Mouse (Mus musculus): ENCODE measurements around the gene Tead2. TPM values are rescaled to one million over a fixed set of nuclear protein-coding genes. Genes with fewer than 3 reads are reported as not detected.
"Not testable (repeated sequence)": the region's sequence is repeated elsewhere in the genome, so short reads cannot be mapped to it uniquely, and the experiment has no call there.

Gene Tead2
- polyA plus RNA-seq, 1 experiment from 2014 or later: 5.1 TPM

DNA sequence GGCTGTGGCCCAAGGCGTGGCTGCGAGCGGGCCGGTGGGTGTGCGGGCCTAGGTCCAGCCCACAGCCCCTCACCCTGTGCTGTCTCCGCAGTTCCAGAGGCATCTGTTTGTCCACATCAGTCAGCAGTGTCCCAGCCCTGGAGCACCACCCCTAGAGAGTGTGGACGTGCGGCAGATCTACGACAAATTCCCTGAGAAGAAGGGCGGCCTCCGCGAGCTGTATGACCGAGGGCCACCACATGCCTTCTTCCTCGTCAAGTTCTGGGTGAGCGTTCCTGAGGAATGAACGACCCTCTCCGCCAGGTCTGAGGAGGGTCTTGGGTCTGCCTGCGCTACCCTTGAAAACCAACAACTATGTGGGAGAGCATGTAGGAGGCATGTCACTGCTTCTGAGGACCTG lies 13.0 kb downstream of the Tead2 start:
- DNase-seq (ENCODE audit: low spot score): no peak

DNA sequence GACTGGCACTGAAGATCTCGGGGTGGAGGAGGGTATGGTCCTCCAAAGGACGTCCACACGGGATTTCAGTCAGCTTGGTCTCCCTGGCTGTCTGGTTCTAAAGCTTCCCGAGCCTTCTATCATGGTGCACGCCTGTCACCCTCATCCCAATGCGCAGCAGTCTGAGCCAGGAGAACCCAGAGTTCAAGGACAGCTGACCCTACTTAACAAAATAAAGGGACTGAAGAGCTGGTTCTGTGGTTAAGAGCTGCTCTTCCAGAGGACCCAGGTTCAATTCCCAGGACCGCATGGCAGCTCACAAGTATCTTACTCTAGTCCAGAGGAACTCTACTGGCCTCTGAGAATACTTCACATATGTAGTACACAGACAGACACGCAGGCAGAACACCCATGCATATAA lies 13.5 kb downstream of the Tead2 start:
- no peak for DNase-seq (ENCODE audit: low spot score)

DNA sequence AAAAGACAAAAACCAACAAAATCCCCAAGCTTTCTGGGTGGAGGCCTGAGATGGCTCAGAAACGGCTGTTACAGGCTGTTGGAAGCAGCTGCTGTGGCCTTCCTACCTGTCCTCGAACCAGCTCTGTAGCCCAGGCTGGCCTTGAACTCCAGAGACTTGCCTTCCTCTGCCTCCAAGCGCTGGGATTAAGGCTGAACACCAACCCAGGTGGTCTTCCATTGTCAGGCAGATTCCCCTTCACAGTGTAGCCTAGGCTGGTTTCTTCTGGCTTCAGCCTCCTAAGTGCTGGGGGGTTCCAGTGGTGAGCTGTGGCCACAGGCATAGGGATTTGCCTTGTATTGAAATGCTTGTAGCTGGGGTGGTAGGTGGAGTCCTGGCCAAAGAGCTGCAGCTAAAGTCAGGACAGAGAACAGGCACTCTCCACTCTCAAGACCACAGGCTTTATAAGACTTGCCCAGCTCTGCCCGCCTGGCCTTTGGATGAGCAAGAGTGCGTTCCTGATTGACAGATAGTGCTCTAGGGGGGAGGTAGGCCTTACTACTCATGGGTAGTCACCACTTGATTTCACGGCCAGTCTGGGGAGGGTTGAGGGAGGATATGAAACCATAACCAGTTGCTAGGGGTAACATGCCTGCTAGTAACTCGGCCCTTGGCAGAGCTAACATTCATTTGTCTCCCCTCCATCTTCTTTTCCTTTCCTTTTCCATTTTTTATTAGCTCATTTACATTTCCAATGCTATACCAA lies 14.1 kb downstream of the Tead2 start:
- no peak for DNase-seq (ENCODE audit: low spot score)

DNA sequence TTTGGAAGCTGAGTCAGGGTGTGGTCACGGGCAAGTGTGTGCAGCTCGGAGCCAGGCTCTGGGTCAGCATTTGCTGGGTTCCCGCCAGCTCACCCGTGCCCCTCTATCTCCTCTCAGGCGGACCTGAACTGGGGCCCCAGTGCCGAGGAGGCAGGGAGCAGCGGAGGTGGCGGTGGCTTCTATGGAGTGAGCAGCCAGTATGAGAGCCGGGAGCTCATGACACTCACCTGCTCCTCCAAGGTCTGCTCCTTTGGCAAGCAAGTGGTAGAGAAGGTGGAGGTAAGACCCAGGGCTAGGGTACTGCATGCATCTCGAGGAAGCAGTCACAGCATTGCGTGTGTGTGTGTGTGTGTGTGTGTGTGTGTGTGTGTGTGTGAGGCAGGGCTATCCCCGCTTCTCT lies 15.6 kb downstream of the Tead2 start:
- no peak for DNase-seq (ENCODE audit: low spot score)

DNA sequence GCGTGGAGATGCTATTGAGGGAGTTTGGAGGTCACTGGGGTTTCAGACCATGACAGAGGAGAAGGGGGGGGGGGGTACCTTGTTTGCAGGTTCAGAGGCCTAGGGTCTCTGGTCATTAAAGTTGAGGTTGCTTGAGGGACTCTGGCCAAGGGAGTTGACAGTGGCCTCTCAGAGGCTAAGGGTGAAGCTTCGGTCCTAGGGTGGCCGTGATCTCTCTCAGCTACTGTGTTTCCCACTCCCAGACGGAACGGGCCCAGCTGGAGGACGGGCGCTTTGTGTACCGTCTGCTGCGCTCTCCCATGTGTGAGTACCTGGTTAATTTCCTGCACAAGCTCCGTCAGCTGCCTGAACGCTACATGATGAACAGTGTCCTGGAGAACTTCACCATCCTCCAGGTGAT lies 16.4 kb downstream of the Tead2 start:
- DNase-seq (ENCODE audit: low spot score): no peak

GRCm38 (mm10) chr7:45232716-45233465 lies 17.3 kb downstream of the Tead2 start:
- no peak for DNase-seq (ENCODE audit: low spot score)

- no peak for DNase-seq (ENCODE audit: low spot score)
These were observed 18.2 kb downstream of the Tead2 start for GRCm38 (mm10) chr7:45233580-45234332.

DNA sequence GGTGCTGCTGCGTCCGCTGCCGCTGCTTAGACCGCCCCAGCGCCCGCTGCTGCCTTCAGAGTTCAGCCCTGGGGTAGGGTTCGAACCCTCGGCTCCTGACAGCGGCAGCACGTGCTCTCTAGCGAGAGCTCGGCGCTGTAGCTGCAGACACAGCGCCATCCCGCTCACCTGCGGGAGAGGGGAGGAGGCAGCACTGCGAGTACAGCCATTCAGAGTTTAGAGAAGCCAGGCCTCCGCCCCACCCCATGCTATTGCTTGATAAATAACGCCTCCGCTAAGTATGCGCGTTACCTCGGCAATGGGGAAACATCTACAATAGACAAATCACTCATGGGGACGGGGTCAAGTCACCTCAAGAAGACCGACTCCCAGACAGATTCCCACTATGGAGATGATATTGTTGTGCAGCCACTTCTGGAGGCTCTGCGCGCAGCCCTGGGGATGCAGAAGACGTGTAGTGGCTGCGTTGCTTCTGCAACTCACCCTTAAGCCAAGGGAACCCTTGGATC lies 18.8 kb downstream of the Tead2 start:
- DNase-seq (ENCODE audit: low spot score): no peak

- DNase-seq (ENCODE audit: low spot score): no peak
These were observed 19.5 kb downstream of the Tead2 start for GRCm38 (mm10) chr7:45234922-45235571.

DNA sequence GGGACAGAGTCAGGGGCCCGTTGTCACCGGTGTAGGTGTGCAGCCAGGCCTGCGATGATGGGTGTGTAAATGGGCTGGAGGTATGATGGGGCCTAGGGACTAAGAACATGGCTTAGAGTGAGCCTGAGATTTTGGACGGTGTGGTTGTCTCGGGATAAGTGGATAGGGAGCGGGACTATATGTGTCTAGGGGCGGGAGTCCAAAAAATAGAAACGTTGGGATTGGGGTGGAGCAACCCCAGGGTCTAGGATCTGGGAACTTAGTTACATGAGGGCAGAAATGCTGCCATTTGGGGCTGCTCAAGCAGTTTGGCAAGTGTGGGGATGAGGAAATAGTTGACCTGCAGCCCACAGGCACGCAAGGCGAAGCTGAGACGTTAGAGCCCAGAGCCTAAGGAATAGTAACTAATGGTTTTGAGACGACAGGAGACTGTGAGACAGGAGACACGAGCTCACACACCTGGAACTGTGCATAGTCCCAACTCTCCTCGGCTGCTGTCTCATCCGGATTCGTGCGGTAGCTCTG lies 20.2 kb downstream of the Tead2 start:
- no peak for DNase-seq (ENCODE audit: low spot score)

DNA sequence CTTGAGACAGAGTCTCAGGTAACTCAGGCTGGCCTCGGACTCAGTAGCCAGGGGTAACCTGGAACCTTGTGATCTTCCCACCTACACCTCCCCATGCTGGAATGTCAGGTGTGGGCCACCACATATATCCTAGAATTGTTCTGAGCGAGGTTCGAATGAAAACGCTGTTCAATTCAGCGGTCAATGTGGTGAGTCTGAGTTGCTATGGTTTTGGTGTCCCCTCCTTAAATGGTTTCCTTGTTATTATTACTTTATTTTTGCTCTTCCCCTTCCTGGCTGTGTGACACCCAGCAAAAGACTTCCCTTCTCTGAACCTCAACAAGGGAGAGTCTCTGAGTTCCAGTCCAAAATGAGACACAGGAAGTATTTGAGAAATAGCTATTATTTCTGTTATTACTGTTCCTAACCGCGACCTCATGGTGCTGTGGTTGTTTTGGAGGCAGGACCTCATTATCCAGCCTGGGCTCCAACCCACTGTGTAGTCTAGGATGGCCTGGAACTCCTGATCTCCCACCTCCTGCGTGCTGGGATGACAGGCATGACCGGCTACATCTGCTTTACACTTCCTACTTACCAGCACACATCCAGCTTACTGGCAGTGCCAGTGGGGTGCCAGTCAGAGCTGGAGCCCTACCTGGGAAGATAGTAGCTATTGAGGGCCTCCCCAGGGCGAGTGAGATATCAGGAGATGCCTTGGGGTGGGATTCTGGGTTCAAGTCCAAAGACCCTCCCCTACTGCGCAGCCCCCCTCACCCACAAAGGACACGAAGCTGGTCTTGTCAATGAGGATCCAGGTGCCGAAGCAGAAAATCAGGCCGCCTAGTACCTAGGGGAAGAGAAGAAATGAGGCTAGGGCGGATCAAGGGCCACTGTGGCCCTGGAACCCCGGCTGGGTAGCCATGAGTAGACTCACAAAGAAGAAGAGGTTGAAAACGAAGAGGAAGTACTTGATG lies 22.5 kb downstream of the Tead2 start:
- no peak for DNase-seq (ENCODE audit: low spot score)

GRCm38 (mm10) chr7:45238723-45239496 lies 23.4 kb downstream of the Tead2 start, which contains the start of gene Cd37:
Gene Cd37, minus strand, starts transcription at chr7:45239115.
- DNase-seq (ENCODE audit: low spot score): peak; percentile 86

- no peak for DNase-seq (ENCODE audit: low spot score)
These were observed 24.6 kb downstream of the Tead2 start for GRCm38 (mm10) chr7:45240109-45240508.

DNA sequence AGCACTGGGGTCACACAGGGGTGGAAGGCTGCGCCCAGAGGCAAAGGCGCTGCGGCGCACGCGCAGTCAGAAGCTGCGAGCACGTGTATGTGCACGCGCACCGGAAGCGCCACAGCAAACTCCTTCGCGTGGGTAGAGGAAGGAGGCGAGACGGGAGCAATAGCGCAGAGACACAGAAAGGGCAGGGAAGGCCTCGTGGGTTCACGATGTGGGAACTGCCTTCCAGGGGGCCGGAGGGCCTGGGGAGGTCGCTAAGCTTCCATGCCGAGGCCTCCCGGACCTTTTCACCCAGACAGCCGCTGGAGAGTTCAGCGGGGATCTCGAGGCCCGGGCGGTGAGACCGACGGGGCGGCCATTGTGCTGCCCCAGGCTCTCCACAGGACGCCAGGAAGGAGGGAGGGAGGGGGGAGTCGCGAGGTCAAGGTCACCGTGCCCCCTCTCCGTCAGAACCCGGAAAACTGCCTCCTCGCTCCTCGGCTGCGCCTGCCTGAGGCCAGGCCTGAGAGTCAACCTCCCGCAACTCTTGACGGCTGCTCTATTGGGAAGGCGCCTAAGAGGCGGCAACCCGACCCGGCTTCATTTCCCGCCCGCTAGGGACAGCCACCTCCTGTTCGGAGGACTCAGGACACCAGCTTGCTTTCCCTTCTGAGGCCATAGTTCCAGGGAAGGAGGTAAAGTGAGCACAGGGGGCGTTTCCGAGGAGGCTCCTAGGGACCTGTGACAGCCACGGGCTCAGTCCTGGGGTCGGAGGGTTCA lies 25.3 kb downstream of the Tead2 start, which contains the start of gene Slc6a16:
TSS of gene Slc6a16 (plus strand) at position 453 of the 756 bp plus-strand sequence.
- DNase-seq (ENCODE audit: low spot score): no peak

GRCm38 (mm10) chr7:45241389-45241749 lies 25.8 kb downstream of the Tead2 start:
- DNase-seq (ENCODE audit: low spot score): no peak

GRCm38 (mm10) chr7:45247666-45248065 lies 32.1 kb downstream of the Tead2 start:
- no peak for DNase-seq (ENCODE audit: low spot score)

- no peak for DNase-seq (ENCODE audit: low spot score)
These were observed 38.3 kb downstream of the Tead2 start for GRCm38 (mm10) chr7:45253806-45254205.

DNA sequence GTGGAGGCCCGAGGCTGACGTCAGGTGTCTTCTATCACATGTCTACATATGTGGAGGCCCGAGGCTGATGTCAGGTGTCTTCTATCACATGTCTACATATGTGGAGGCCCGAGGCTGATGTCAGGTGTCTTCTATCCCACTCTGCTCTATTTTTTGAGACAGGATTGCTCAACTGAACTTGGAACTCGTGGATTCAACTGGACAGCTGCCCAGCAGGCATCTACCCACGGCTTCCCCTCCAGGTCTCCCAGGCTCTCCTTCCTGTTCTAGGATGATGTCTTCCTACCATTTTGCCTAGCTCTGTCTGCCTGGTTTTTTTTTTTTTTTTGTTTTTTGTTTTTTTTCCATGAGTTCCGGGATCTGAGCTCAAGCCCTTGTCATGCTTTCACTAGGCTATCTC lies 40.3 kb downstream of the Tead2 start:
- not testable (repeated sequence) for DNase-seq (ENCODE audit: low spot score)

Data from thymus, postnatal 0 days (tissue).